Mouse (Mus musculus) lung, embryonic 16.5 days (tissue): Measurements from ENCODE around the gene Selenoo. TPM values are rescaled to one million over a fixed set of nuclear protein-coding genes. Genes with fewer than 3 reads are reported as not detected.

Source experiments
- ATAC-seq: fragments of 200-750 bp; cut with Nextera tagmentation; 2 replicates; pipeline ENCODE4 v1.8.0; 2017; ENCODE audit warnings: low read depth, mild to moderate bottlenecking, moderate library complexity
- H3K27ac ChIP-seq: fragments of 300-500 bp; sonication (generic); 2 replicates; pipeline ENCODE4 v1.5.1; 2014; ENCODE audit warnings: mild to moderate bottlenecking, control low read depth, low read length
- H3K27me3 ChIP-seq: fragments of 300-500 bp; sonication (generic); 2 replicates; pipeline ENCODE4 v1.6.1; 2014; ENCODE audit warnings: low read depth, low read length, mixed read lengths; ENCODE audit not compliant: control insufficient read depth, insufficient read depth
- H3K36me3 ChIP-seq: fragments of 300-500 bp; sonication (generic); 2 replicates; pipeline ENCODE4 v1.6.1; 2014; ENCODE audit warnings: low read length; ENCODE audit not compliant: control insufficient read depth, insufficient read depth
- H3K4me1 ChIP-seq: fragments of 300-500 bp; sonication (generic); replicated peaks from 2 replicates; pipeline ENCODE4 v1.6.1; 2014; ENCODE audit warnings: low read length, mixed read lengths; ENCODE audit not compliant: control insufficient read depth, insufficient read depth
- H3K4me2 ChIP-seq: fragments of 300-500 bp; sonication (generic); 2 replicates; pipeline ENCODE4 v1.6.1; 2014; ENCODE audit warnings: low read depth, low read length, control low read depth
- H3K4me3 ChIP-seq: fragments of 300-500 bp; sonication (generic); 2 replicates; pipeline ENCODE4 v1.5.1; 2014; ENCODE audit warnings: mild to moderate bottlenecking, low read length, control low read depth
- H3K9ac ChIP-seq: fragments of 300-500 bp; sonication (generic); 2 replicates; pipeline ENCODE4 v1.6.1; 2014; ENCODE audit warnings: low read length, control low read depth
- H3K9me3 ChIP-seq: fragments of 300-500 bp; sonication (generic); 2 replicates; pipeline ENCODE4 v1.6.1; 2016; ENCODE audit warnings: low read length; ENCODE audit not compliant: control insufficient read depth
- WGBS: fragments of 180-500 bp; shearing (Covaris S2); extraction: QIAGEN DNeasy Blood & Tissue Kit; methylation state at CpG from one replicate; pipeline ENCODE4 v1.1.7; 2014; 5-methylcytosine and 5-hydroxymethylcytosine counted together
- polyA plus RNA-seq: library from polyadenylated mRNA; unstranded; fragments of >200 nt; fragmentation: Nextera tagmentation; extraction: Ambion mirVana; gene quantifications from 2 replicates; pipeline ENCODE4 v1.2.1, GENCODE M21; 2015

Selenoo gene
- polyA plus RNA-seq, 1 experiment from 2014 or later = 16.4 TPM

GRCm38 (mm10) chr15:89128382-89129350 lies 39.8 kb downstream of the Selenoo start, which contains the start of gene Hdac10:
Hdac10 (minus strand) TSS chr15:89128700.
- peak within 1 kb of the TSS; percentile 93 for H3K4me2 ChIP-seq

GRCm38 (mm10) chr15:89130245-89130644 lies 41.4 kb downstream of the Selenoo start:
- Histone ChIP-seq H3K4me3 (no peak overlapping the region), H3K4me1 (peaks cover 11% of the 10 kb centered on the region), H3K36me3 (no peaks in the 10 kb centered on the region), H3K4me2 (no peak overlapping the region), H3K9ac (no peak overlapping the region), H3K27me3 (no peaks in the 10 kb centered on the region), H3K9me3 (no peaks in the 10 kb centered on the region), H3K27ac (no peak overlapping the region)
- ATAC-seq = no peak

More at GRCm38 (mm10) chr15:89128382-89129350, 39.8 kb downstream of the Selenoo start, which contains the start of gene Hdac10:
- H3K4me1 ChIP-seq = peaks cover 15% of the 10 kb centered on the region
- peak within 1 kb of the TSS; percentile 86 for H3K27ac ChIP-seq
- H3K4me3 ChIP-seq = peak within 1 kb of the TSS; percentile 78
- no peaks in the 10 kb centered on the region for H3K9me3 ChIP-seq
- H3K9ac ChIP-seq = peak within 1 kb of the TSS; percentile 87
- no peaks in the 10 kb centered on the region for H3K27me3 ChIP-seq
- 2% methylated on average over 36 of the region's 36 CpGs for WGBS
- H3K36me3 ChIP-seq = 0 out of 2 replicates have a peak, but pooled peaks cover 2% of the 10 kb centered on the region
- ATAC-seq = peak; percentile 87

GRCm38 (mm10) chr15:89131316-89131715 lies 42.4 kb downstream of the Selenoo start:
- Histone ChIP-seq H3K27me3 (no peaks in the 10 kb centered on the region), H3K9ac (no peak overlapping the region), H3K4me1 (peaks cover 11% of the 10 kb centered on the region), H3K36me3 (no peaks in the 10 kb centered on the region), H3K27ac (no peak overlapping the region), H3K9me3 (no peaks in the 10 kb centered on the region), H3K4me2 (no peak overlapping the region), H3K4me3 (no peak overlapping the region)
- ATAC-seq = no peak
- WGBS = 81% methylated on average over 3 of the region's 3 CpGs

- no peak overlapping the region for H3K27ac ChIP-seq
- no peaks in the 10 kb centered on the region for H3K9me3 ChIP-seq
- no peak overlapping the region for H3K4me2 ChIP-seq
- H3K4me1 ChIP-seq = peaks cover 15% of the 10 kb centered on the region
- ATAC-seq = no peak
- peaks cover 26% of the 10 kb centered on the region for H3K27me3 ChIP-seq
- no peaks in the 10 kb centered on the region for H3K36me3 ChIP-seq
- no peak overlapping the region for H3K9ac ChIP-seq
- 98% methylated on average over 4 of the region's 5 CpGs for WGBS
- H3K4me3 ChIP-seq = no peak overlapping the region
Measured at GRCm38 (mm10) chr15:89136461-89137155, 47.7 kb downstream of the Selenoo start.

GRCm38 (mm10) chr15:89137378-89138045 lies 48.6 kb downstream of the Selenoo start:
- no peak overlapping the region for H3K9ac ChIP-seq
- H3K4me1 ChIP-seq = peaks cover 15% of the 10 kb centered on the region
- H3K4me2 ChIP-seq = no peak overlapping the region
- no peaks in the 10 kb centered on the region for H3K9me3 ChIP-seq
- H3K4me3 ChIP-seq = no peak overlapping the region
- H3K27me3 ChIP-seq = peaks cover 30% of the 10 kb centered on the region
- no peaks in the 10 kb centered on the region for H3K36me3 ChIP-seq
- 70% methylated on average over 11 of the region's 11 CpGs for WGBS
- no peak for ATAC-seq
- H3K27ac ChIP-seq = no peak overlapping the region

- Histone ChIP-seq H3K4me2 (no peak overlapping the region), H3K9me3 (no peaks in the 10 kb centered on the region), H3K36me3 (no peaks in the 10 kb centered on the region), H3K4me3 (no peak overlapping the region), H3K27me3 (peaks cover 30% of the 10 kb centered on the region), H3K9ac (no peak overlapping the region), H3K4me1 (peaks cover 15% of the 10 kb centered on the region), H3K27ac (no peak overlapping the region)
- no peak for ATAC-seq
- WGBS = 77% methylated on average over 7 of the region's 7 CpGs
Measured at GRCm38 (mm10) chr15:89138046-89138405, 49.1 kb downstream of the Selenoo start.

GRCm38 (mm10) chr15:89138531-89138930 lies 49.6 kb downstream of the Selenoo start:
- Histone ChIP-seq H3K9me3 (no peaks in the 10 kb centered on the region), H3K9ac (no peak overlapping the region), H3K4me3 (no peak overlapping the region), H3K4me2 (no peak overlapping the region), H3K27me3 (peaks cover 30% of the 10 kb centered on the region), H3K4me1 (peaks cover 15% of the 10 kb centered on the region), H3K36me3 (no peaks in the 10 kb centered on the region), H3K27ac (no peak overlapping the region)
- ATAC-seq = no peak
- WGBS = 91% methylated on average over 6 of the region's 6 CpGs

GRCm38 (mm10) chr15:89140048-89140658 lies 51.3 kb downstream of the Selenoo start:
- H3K36me3 ChIP-seq = no peaks in the 10 kb centered on the region
- 0% methylated on average over 53 of the region's 53 CpGs for WGBS
- peak overlapping the region; percentile 91 for H3K4me2 ChIP-seq
- H3K9me3 ChIP-seq = no peaks in the 10 kb centered on the region
- H3K9ac ChIP-seq = peak overlapping the region; percentile 71
- H3K4me3 ChIP-seq = peak overlapping the region; percentile 60
- ATAC-seq = peak; percentile 42; the same call in 1 of the 2 replicates
- H3K27ac ChIP-seq = peak overlapping the region; percentile 37
- H3K27me3 ChIP-seq = peaks cover 32% of the 10 kb centered on the region
- peaks cover 15% of the 10 kb centered on the region for H3K4me1 ChIP-seq
